Mouse (Mus musculus): ENCODE data around the gene Gm47791. TPM values are rescaled to one million over a fixed set of nuclear protein-coding genes. Genes with fewer than 3 reads are reported as not detected.

Gene Gm47791
- total RNA-seq, 2 experiments from 2014 or later, result not detected

GRCm38 (mm10) chr1:82726482-82726881 lies 44.6 kb downstream of the Gm47791 start:
- no peak for ATAC-seq (replicated peaks; ENCODE audit: low FRiP score, poor library complexity, severe bottlenecking)

GRCm38 (mm10) chr1:82725875-82726185 lies 45.2 kb downstream of the Gm47791 start:
- ATAC-seq (replicated peaks; ENCODE audit: low FRiP score, poor library complexity, severe bottlenecking), result peak; percentile 62

- ATAC-seq (replicated peaks; ENCODE audit: low FRiP score, poor library complexity, severe bottlenecking), result peak; percentile 86
Measured at GRCm38 (mm10) chr1:82725026-82725874, 45.8 kb downstream of the Gm47791 start.

GRCm38 (mm10) chr1:82724339-82725025 lies 46.6 kb downstream of the Gm47791 start, which contains the start of gene Mff:
Gene Mff, plus strand, starts transcription at chr1:82724890.
- peak; percentile 94 for ATAC-seq (replicated peaks; ENCODE audit: low FRiP score, poor library complexity, severe bottlenecking)

Other genes starting within 250 kb of the Gm47791 start
- not detected in 2 replicates for gene Col4a4, start 184.4 kb downstream of the Gm47791 start, total RNA-seq (2015; ENCODE audit: low replicate concordance)
- gene Col4a4, start 184.4 kb downstream of the Gm47791 start, total RNA-seq (2017; ENCODE audit: low replicate concordance), result not detected in 2 replicates
- gene Col4a3, start 184.3 kb downstream of the Gm47791 start, total RNA-seq (2015; ENCODE audit: low replicate concordance), result not detected in 2 replicates
- not detected in 2 replicates for gene Col4a3, start 184.3 kb downstream of the Gm47791 start, total RNA-seq (2017; ENCODE audit: low replicate concordance)
- gene Mff, start 46.4 kb downstream of the Gm47791 start, total RNA-seq (2015; ENCODE audit: low replicate concordance), result 137 and 155 TPM in 2 replicates
- gene Mff, start 46.4 kb downstream of the Gm47791 start, total RNA-seq (2017; ENCODE audit: low replicate concordance), result 71.2 and 78.5 TPM in 2 replicates
- not detected in 2 replicates for gene Tm4sf20, start 2.8 kb downstream of the Gm47791 start, total RNA-seq (2015; ENCODE audit: low replicate concordance)
- not detected in 2 replicates for gene Tm4sf20, start 2.8 kb downstream of the Gm47791 start, total RNA-seq (2017; ENCODE audit: low replicate concordance)
- 24.9 and 33.5 TPM in 2 replicates for gene Agfg1, start 68.2 kb upstream of the Gm47791 start, total RNA-seq (2015; ENCODE audit: low replicate concordance)
- gene Agfg1, start 68.2 kb upstream of the Gm47791 start, total RNA-seq (2017; ENCODE audit: low replicate concordance), result 24.1 and 25.6 TPM in 2 replicates
- gene A030005L19Rik, start 142.1 kb upstream of the Gm47791 start, total RNA-seq (2015; ENCODE audit: low replicate concordance), result 5.8 TPM in 1 of 2 replicates, not detected in the other
- gene A030005L19Rik, start 142.1 kb upstream of the Gm47791 start, total RNA-seq (2017; ENCODE audit: low replicate concordance), result 1.7 TPM in 1 of 2 replicates, not detected in the other
- gene A030014E15Rik, start 153.7 kb upstream of the Gm47791 start, total RNA-seq (2015; ENCODE audit: low replicate concordance), result not detected in 2 replicates
- gene A030014E15Rik, start 153.7 kb upstream of the Gm47791 start, total RNA-seq (2017; ENCODE audit: low replicate concordance), result not detected in 2 replicates
- gene Gm6217, start 160.2 kb upstream of the Gm47791 start, total RNA-seq (2015; ENCODE audit: low replicate concordance), result not detected in 2 replicates
- not detected in 2 replicates for gene Gm6217, start 160.2 kb upstream of the Gm47791 start, total RNA-seq (2017; ENCODE audit: low replicate concordance)
- not detected in 2 replicates for gene A030003K21Rik, start 172.1 kb upstream of the Gm47791 start, total RNA-seq (2015; ENCODE audit: low replicate concordance)
- not detected in 2 replicates for gene A030003K21Rik, start 172.1 kb upstream of the Gm47791 start, total RNA-seq (2017; ENCODE audit: low replicate concordance)
- not detected in 2 replicates for gene Gm7544, start 184.8 kb upstream of the Gm47791 start, total RNA-seq (2015; ENCODE audit: low replicate concordance)
- gene Gm7544, start 184.8 kb upstream of the Gm47791 start, total RNA-seq (2017; ENCODE audit: low replicate concordance), result not detected in 2 replicates
- gene Gm47955, start 189.0 kb upstream of the Gm47791 start, total RNA-seq (2015; ENCODE audit: low replicate concordance), result not detected in 2 replicates
- not detected in 2 replicates for gene Gm47955, start 189.0 kb upstream of the Gm47791 start, total RNA-seq (2017; ENCODE audit: low replicate concordance)
- not detected in 2 replicates for gene Gm47959, start 229.3 kb upstream of the Gm47791 start, total RNA-seq (2015; ENCODE audit: low replicate concordance)
- not detected in 2 replicates for gene Gm47959, start 229.3 kb upstream of the Gm47791 start, total RNA-seq (2017; ENCODE audit: low replicate concordance)